Mouse (Mus musculus): ENCODE measurements around the gene Mid1. TPM values are rescaled to one million over a fixed set of nuclear protein-coding genes. Genes with fewer than 3 reads are reported as not detected.
"Not testable (repeated sequence)": the region's sequence is repeated elsewhere in the genome, so short reads cannot be mapped to it uniquely, and the experiment has no call there.

Mid1 gene
- polyA plus RNA-seq, 1 experiment, result 21.3 TPM

DNA sequence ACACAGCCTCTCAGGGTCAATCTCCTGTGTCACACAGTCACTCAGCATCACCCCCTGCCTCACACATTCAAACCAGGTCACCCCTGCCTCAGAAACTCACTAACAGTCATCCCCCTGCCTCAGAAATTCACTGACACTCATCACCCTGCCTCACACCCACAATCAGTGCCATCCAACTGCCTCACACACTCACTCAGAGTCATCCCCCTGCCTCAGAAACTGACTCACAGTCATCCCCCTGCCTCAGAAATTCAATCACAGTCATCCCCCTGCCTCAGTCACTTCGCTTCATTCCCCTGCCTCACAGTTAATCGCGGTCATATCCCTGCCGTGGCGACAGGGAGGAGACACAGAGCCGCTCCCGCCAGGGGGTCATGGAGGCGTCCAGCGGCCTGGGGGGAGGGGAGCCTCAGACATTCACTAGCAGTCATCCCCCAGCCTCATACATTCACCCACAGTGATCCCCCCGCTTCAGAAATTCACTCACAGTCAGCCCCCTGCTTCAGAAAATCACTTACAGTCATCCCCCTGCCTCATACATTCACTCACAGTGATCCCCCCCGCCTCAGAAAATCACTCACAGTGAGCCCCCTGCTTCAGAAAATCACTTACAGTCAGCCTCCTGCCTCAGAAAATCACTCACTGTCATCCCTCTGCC, 314.4 kb downstream of the Mid1 start:
- peak; percentile 66 for DNase-seq (ENCODE audit: low spot score)

DNA sequence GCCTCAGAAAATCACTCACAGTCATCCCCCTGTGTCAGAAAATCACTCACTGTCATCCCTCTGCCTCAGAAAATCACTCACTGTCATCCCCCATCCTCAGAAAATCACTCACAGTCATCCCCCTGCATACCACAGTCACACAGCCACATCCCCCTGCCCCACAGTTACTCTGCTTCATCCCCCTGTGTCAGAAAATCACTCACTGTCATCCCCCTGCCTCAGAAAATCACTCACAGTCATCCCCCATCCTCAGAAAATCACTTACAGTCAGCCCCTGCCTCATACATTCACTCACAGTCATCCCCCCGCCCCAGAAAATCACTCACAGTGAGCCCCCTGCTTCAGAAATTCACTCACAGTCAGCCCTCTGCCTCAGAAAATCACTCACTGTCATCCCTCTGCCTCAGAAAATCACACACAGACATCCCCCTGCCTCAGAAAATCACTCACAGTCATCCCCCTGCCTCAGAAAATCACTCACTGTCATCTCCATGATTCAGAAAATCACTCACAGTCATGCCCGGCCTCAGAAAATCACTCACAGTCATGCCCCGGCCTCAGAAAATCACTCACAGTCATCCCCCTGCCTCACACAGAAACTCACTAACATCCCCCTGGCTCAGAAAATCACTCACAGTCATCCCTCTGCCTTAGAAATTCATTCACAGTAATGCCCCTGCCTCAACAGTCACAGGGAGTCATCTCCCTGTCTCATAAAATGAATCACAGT, 315.1 kb downstream of the Mid1 start:
- DNase-seq (ENCODE audit: low spot score), result not testable (repeated sequence)

DNA sequence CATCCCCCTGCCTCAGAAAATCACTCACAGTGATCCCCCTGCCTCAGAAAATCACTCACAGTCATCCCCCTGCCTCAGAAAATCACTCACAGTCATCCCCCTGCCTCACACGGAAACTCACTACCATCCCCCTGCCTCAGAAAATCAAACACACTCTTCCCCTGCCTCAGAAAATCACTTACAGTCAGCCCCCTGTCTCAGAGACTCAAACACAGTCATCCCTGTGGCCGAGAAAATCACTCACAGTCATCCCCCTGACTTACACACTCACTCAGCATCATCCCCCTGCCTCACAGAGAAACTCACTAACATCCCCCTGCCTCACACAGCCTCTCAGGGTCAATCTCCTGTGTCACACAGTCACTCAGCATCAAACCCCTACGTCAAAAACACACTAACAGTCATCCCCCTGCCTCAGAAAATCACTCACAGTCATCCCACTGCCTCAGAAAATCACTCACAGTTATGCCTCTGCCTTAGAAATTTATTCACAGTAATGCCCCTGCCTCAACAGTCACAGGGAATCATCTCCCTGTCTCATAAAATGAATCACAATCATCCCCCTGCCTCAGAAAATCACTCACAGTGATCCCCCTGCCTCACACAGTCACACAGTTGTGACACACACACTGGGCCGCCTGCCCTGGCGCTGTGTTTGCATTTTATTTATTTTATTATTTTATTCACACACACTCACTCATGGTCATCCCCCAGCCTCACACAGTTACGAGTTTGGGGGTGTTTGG, 315.8 kb downstream of the Mid1 start:
- not testable (repeated sequence) for DNase-seq (ENCODE audit: low spot score)

DNA sequence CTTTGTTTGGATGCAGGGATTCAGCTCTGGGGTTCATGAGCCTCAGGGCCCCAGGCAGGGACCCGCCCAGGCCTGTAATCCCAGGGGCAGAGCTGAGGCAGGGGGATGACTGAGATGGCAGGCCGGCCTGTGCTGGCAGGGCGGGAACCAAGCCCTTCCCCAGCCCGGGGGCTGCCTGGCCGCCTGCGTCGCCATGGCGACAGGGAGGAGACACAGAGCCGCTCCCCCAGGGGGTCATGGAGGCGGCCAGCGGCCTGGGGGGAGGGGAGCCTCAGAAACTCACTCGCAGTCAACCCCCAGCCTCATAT, 316.3 kb downstream of the Mid1 start:
- DNase-seq (ENCODE audit: low spot score), result not testable (repeated sequence)

DNA sequence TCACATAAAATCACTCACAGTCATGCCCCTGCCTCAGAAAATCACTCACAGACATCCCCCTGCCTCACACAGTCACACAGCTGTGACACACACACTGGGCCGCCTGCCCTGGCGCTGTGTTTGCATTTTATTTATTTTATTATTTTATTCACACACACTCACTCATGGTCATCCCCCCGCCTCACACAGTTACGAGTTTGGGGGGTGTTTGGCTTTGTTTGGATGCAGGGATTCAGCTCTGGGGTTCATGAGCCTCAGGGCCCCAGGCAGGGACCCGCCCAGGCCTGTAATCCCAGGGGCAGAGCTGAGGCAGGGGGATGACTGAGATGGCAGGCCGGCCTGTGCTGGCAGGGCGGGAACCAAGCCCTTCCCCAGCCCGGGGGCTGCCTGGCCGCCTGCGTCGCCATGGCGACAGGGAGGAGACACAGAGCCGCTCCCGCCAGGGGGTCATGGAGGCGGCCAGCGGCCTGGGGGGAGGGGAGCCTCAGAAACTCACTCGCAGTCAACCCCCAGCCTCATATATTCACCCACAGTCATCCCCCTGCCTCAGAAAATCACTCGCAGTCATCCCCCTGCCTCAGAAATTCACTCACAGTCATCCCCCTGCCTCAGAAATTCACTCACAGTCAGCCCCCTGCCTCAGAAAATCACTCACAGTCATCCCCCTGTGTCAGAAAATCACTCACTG, 317.7 kb downstream of the Mid1 start:
- peak; percentile 78 for DNase-seq (ENCODE audit: low spot score)

DNA sequence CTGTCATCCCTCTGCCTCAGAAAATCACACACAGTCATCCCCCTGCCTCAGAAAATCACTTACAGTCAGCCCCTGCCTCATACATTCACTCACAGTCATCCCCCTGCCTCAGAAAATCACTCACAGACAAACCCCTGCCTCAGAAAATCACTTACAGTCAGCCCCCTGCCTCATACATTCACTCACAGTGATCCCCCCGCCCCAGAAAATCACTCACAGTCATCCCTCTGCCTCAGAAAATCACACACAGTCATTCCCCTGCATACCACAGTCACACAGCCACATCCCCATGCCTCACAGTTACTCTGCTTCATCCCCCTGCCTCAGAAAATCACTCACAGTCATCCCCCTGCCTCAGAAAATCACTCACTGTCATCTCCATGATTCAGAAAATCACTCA, 318.5 kb downstream of the Mid1 start:
- not testable (repeated sequence) for DNase-seq (ENCODE audit: low spot score)

DNA sequence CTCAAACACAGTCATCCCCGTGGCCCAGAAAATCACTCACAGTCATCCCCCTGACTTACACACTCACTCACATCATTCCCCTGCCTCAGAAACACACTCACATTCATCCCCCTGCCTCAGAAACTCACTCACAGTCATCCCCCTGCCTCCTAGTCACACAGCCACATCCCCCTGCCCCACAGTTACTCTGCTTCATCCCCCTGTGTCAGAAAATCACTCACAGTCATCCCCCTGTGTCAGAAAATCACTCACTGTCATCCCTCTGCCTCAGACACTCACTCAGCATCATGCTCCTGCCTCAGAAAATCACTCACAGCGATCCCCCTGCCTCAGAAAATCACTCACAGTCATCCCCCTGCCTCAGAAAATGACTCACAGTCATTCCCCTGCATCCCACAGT, 319.2 kb downstream of the Mid1 start:
- DNase-seq (ENCODE audit: low spot score), result not testable (repeated sequence)

DNA sequence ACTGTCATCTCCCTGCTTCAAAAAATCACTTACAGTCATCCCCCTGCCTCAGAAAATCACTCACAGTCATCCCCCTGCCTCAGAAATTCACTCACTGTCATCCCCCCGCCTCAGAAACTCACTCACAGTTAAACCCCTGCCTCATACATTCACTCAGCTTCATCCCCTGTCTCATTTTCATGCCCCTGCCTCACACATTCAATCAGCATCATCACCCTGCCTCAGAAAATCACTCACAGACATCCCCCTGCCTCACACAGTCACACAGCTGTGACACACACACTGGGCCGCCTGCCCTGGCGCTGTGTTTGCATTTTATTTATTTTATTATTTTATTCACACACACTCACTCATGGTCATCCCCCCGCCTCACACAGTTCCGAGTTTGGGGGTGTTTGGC, 319.8 kb downstream of the Mid1 start:
- not testable (repeated sequence) for DNase-seq (ENCODE audit: low spot score)

DNA sequence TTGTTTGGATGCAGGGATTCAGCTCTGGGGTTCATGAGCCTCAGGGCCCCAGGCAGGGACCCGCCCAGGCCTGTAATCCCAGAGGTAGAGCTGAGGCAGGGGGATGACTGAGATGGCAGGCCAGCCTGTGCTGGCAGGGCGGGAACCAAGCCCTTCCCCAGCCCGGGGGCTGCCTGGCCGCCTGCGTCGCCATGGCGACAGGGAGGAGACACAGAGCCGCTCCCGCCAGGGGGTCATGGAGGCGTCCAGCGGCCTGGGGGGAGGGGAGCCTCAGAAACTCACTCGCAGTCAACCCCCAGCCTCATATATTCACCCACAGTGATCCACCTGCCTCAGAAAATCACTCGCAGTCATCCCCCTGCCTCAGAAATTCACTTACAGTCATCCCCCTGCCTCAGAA, 320.2 kb downstream of the Mid1 start:
- DNase-seq (ENCODE audit: low spot score), result peak; percentile 74

DNA sequence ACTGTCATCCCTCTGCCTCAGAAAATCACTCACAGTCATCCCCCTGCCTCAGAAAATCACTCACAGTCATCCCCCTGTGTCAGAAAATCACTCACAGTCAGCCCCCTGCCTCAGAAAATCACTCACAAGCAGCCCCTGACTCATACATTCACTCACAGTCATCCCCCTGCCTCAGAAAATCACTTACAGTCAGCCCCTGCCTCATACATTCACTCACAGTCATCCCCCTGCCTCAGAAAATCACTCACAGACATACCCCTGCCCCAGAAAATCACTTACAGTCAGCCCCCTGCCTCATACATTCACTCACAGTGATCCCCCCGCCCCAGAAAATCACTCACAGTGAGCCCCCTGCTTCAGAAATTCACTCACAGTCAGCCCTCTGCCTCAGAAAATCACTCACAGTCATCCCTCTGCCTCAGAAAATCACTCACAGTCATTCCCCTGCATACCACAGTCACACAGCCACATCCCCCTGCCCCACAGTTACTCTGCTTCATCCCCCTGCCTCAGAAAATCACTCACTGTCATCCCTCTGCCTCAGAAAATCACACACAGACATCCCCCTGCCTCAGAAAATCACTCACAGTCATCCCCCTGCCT, 320.8 kb downstream of the Mid1 start:
- not testable (repeated sequence) for DNase-seq (ENCODE audit: low spot score)

DNA sequence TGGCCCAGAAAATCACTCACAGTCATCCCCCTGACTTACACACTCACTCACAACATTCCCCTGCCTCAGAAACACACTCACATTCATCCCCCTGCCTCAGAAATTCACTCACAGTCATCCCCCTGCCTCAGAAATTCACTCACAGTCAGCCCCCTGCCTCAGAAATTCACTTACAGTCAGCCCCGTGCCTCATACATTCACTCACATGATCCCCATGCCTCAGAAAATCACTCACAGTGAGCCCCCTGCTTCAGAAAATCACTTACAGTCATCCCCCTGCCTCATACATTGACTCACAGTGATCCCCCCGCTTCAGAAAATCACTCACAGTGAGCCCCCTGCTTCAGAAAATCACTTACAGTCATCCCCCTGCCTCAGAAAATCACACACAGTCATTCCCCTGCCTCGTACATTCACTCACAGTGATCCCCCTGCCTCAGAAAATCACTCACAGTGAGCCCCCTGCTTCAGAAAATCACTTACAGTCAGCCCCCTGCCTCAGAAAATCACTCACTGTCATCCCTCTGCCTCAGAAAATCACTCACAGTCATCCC, 321.8 kb downstream of the Mid1 start:
- DNase-seq (ENCODE audit: low spot score), result not testable (repeated sequence)

DNA sequence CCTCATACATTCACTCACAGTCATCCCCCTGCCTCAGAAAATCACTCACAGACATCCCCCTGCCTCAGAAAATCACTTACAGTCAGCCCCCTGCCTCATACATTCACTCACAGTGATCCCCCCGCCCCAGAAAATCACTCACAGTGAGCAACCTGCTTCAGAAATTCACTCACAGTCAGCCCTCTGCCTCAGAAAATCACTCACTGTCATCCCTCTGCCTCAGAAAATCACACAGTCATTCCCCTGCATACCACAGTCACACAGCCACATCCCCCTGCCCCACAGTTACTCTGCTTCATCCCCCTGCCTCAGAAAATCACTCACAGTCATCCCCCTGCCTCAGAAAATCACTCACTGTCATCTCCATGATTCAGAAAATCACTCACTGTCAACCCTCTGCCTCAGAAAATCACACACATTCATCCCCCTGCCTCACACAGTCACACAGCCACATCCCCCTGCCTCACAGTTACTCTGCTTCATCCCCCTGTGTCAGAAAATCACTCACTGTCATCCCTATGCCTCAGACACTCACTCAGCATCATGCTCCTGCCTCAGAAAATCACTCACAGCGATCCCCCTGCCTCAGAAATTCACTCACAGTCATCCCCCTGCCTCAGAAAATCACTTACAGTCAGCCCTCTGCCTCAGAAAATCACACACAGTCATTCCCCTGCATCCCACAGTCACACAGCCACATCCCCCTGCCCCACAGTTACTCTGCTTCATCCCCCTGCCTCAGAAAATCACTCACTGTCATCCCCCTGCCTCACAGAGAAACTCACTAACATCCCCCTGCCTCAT, 322.6 kb downstream of the Mid1 start:
- not testable (repeated sequence) for DNase-seq (ENCODE audit: low spot score)

DNA sequence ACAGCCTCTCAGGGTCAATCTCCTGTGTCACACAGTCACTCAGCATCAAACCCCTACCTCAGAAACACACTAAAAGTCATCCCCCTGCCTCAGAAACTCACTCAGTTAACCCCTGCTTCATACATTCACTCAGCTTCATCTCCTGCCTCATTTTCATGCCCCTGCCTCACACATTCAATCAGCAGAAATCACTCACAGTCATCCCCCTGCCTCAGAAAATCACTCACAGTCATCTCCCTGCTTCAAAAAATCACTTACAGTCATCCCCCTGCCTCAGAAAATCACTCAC, 323.1 kb downstream of the Mid1 start:
- DNase-seq (ENCODE audit: low spot score), result not testable (repeated sequence)

DNA sequence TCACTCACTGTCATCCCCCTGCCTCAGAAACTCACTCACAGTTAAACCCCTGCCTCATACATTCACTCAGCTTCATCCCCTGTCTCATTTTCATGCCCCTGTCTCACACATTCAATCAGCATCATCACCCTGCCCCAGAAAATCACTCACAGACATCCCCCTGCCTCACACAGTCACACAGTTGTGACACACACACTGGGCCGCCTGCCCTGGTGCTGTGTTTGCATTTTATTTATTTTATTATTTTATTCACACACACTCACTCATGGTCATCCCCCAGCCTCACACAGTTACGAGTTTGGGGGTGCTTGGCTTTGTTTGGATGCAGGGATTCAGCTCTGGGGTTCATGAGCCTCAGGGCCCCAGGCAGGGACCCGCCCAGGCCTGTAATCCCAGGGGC, 323.6 kb downstream of the Mid1 start:
- DNase-seq (ENCODE audit: low spot score), result peak; percentile 48

DNA sequence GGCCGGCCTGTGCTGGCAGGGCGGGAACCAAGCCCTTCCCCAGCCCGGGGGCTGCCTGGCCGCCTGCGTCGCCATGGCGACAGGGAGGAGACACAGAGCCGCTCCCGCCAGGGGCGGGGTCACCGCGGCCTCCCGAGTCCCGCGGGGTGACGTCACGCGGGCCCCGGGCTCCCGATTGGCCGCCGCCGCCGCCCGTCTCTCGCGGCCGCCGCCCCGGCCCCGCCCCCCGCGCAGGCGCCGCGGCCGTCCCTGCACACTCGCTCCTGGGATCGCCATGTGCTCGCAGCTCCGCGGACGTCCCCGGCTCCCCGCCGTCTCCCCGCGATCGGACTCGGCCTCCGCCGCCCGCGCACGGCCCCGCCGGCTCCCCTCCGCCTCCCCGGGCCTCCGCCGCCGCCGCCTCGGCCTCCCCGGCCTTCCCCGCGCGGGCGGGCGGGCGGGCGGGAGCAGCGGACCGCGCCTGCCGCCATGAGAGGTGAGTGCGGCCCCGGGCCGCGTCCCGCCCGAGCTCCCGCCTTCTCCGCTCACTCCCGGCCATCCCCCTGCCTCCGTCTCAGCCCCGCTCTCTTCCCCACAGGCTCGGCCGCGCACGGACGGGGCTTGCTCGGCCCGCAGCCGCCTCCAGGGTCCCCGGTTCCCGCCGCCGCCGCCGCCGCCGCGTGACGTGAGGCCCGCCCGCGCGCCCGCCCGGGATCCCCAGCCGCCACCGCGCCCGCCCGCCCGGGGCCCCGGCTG, 324.2 kb downstream of the Mid1 start, which contains the start of gene Gm21887:
Gene Gm21887, plus strand, starts transcription at position 644 of the 735 bp plus-strand sequence.
- peak; percentile 100 for DNase-seq (ENCODE audit: low spot score)

DNA sequence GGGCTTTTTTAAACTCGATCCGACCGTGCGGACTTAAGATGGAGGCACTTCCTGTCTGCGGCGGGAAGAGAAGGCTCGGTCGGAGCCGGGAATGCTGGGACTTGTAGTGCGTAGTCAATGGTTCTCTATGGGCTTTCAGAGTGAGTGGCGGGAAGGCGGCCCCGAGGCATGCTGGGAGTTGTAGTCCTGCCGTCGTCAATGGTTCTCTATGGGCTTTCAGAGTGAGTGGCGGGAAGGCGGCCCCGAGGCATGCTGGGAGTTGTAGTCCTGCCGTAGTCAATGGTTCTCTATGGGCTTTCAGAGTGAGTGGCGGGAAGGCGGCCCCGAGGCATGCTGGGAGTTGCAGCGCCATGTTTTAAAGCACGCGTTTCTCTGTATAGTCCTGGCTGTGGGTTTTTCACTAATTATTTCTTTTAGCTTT, 324.8 kb downstream of the Mid1 start:
- DNase-seq (ENCODE audit: low spot score), result peak; percentile 100

DNA sequence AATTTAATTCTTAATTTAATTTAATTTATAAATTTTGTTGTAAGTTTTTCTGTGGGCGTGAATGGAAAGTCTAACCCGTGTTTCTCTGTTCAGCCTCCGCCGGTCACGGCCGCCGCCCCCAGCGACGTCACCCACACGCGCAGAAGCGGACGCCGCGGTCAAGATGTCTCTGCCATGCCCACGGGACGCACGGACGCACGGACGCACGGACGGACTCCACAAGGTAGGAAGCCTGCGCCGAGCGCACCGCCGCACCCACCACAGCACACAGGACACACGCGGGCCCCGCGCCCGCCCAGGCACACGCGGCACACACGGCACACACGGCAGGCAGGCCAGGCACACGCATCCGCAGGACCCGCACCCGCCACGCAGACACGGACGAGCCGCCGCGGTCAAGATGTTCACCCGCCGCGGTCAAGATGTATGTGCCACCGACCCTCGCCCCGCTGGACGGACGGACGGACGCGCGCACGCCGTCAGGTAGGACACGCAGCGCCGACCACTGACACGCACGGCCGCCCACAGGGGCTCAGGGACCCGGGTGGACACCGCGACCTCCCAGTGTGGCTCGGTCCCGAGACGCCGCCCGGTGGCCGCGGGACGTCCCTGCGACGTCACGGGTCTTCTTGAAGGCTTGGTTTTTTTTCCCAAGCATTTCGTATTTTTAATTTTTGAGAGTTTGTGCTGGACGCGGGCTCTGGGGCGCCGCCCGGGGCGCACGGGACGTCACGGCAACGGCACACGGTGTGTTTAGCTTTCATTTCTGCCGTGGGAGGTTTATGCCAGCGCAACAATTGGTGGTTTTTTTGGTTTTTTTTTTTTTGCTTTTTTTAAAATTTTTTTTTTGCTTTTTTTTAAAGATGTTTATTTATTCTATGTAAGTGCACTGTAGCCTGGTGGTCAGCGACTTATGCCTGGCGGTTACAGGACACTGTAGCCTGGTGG, 325.9 kb downstream of the Mid1 start:
- DNase-seq (ENCODE audit: low spot score), result peak; percentile 82

DNA sequence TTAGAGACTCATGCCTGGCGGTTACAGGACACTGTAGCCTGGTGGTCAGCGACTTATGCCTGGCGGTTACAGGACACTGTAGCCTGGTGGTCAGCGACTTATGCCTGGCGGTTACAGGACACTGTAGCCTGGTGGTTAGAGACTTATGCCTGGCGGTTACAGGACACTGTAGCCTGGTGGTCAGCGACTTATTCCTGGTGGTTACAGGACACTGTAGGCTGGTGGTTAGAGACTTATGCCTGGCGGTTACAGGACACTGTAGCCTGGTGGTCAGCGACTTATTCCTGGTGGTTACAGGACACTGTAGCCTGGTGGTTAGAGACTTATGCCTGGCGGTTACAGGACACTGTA, 326.5 kb downstream of the Mid1 start:
- not testable (repeated sequence) for DNase-seq (ENCODE audit: low spot score)

DNA sequence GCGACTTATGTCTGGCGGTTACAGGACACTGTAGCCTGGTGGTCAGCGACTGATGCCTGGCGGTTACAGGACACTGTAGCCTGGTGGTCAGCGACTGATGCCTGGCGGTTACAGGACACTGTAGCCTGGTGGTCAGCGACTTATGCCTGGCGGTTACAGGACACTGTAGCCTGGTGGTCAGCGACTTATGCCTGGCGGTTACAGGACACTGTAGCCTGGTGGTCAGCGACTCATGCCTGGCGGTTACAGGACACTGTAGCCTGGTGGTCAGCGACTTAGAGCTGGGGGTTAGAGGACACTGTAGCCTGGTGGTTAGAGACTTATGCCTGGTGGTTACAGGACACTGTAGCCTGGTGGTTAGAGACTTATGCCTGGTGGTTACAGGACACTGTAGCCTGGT, 328.4 kb downstream of the Mid1 start:
- not testable (repeated sequence) for DNase-seq (ENCODE audit: low spot score)
